Mouse (Mus musculus) limb, embryonic 12.5 days (tissue): ENCODE data around the gene Bche. TPM values are rescaled to one million over a fixed set of nuclear protein-coding genes. Genes with fewer than 3 reads are reported as not detected.
A peak's percentile ranks its signal among the peaks of the same experiment; 100 is the strongest.

Source experiments
- ATAC-seq: fragments of 200-750 bp; cut with Nextera tagmentation; 2 replicates; pipeline ENCODE4 v1.8.0; 2017; ENCODE audit warnings: low read depth, moderate TSS enrichment; ENCODE audit not compliant: insufficient number of reproducible peaks, insufficient read depth, low FRiP score, low TSS enrichment
- H3K27ac ChIP-seq: fragments of 300-500 bp; sonication (generic); 2 replicates; pipeline ENCODE4 v1.5.1; 2016; ENCODE audit warnings: mild to moderate bottlenecking, moderate library complexity
- H3K27me3 ChIP-seq: fragments of 300-500 bp; sonication (generic); 2 replicates; pipeline ENCODE4 v1.6.1; 2016; ENCODE audit warnings: mild to moderate bottlenecking, moderate library complexity
- H3K36me3 ChIP-seq: fragments of 300-500 bp; sonication (generic); 2 replicates; pipeline ENCODE4 v1.6.1; 2016; ENCODE audit warnings: mild to moderate bottlenecking, moderate library complexity
- H3K4me1 ChIP-seq: fragments of 300-500 bp; sonication (generic); replicated peaks from 2 replicates; pipeline ENCODE4 v1.6.1; 2016
- H3K4me2 ChIP-seq: fragments of 300-500 bp; sonication (generic); 2 replicates; pipeline ENCODE4 v1.6.1; 2016; ENCODE audit warnings: mild to moderate bottlenecking, moderate library complexity
- H3K4me3 ChIP-seq: fragments of 300-500 bp; sonication (generic); replicated peaks from 2 replicates; pipeline ENCODE4 v1.5.1; 2016; ENCODE audit warnings: mild to moderate bottlenecking
- H3K9ac ChIP-seq: fragments of 300-500 bp; sonication (generic); replicated peaks from 2 replicates; pipeline ENCODE4 v1.6.1; 2016; ENCODE audit warnings: mild to moderate bottlenecking, moderate library complexity
- H3K9me3 ChIP-seq: fragments of 300-500 bp; sonication (generic); 2 replicates; pipeline ENCODE4 v1.6.1; 2016; ENCODE audit warnings: mild to moderate bottlenecking, moderate library complexity
- WGBS: fragments of 180-500 bp; shearing (Covaris S2); methylation state at CpG from one replicate; pipeline ENCODE4 v1.1.7; 2016; 5-methylcytosine and 5-hydroxymethylcytosine counted together
- polyA plus RNA-seq: library from polyadenylated mRNA; unstranded; fragments of >200 nt; fragmentation: Nextera tagmentation; extraction: Ambion mirVana; gene quantifications from 2 replicates; pipeline ENCODE4 v1.2.1, GENCODE M21; 2016

Bche gene
- 2.5 and 3.0 TPM in 2 replicates for polyA plus RNA-seq

DNA sequence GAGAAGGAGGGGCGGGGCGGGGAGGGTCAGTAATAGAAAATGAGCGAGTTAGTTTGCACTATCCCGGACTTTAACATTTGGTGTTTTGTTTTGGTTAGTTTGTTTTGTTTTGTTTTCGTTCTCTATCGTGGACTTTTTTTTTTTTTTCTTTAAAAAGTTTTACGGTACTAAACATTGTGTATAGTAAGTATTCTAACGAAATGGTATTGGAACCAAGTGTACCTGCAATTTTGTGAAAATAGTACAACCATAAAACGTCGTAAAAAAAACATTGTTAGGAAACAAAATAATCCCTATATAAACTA lies at the start of gene Bche:
Bche (minus strand) TSS at position 6 of the 305 bp plus-strand sequence.
- H3K4me3 ChIP-seq: peak within 1 kb of the TSS; percentile 43
- H3K27ac ChIP-seq: no peak within 1 kb of the TSS
- H3K9ac ChIP-seq: peak within 1 kb of the TSS; percentile 64
- H3K4me2 ChIP-seq: peak within 1 kb of the TSS; percentile 60
- no peaks in the 10 kb centered on the region for H3K4me1 ChIP-seq
- no peaks in the 10 kb centered on the region for H3K36me3 ChIP-seq
- WGBS: 15% methylated on average over 10 of the region's 10 CpGs
- no peak for ATAC-seq
- no peaks in the 10 kb centered on the region for H3K27me3 ChIP-seq
- H3K9me3 ChIP-seq: no peaks in the 10 kb centered on the region

DNA sequence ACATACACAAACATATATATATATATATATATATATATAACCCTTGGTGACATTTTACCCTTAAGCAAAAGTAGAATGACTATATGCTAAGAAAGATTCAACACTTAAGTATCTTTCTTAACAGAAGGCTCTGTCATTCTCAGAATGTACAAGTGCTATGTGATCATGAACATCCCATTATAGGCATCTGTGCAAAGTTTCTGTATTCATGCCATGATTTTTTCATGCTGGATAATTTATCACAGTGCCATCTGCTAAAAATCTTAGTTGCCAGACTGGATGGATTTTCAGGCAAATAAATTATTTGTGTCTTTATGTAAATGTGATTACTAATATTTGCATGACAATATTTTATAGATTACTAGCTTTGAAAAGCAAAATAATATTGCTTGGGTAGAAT lies 33.8 kb upstream of the Bche start:
- Histone ChIP-seq H3K27me3 (no peaks in the 10 kb centered on the region), H3K4me1 (no peaks in the 10 kb centered on the region), H3K9me3 (no peaks in the 10 kb centered on the region), H3K27ac (no peak overlapping the region), H3K9ac (no peak overlapping the region), H3K4me2 (no peak overlapping the region), H3K4me3 (no peak overlapping the region), H3K36me3 (no peaks in the 10 kb centered on the region)
- no peak for ATAC-seq

DNA sequence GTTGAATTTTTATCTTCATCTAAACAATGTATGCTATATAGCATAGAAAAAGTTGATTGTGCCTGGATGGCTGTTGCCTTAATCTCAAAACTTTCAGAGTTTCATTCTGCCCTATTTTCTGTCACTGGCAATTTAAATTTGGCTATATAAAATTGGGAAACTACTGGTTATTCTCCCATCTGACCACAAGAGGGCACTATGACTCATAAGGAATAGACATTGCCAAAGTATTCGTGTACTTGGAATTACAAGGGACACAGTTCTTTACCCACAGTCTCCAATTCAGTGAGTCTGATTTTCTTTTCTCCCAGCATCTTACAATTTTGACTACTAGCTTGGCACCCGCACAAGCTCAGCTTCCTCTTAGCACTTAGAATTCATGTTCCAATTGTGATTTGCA lies 23.5 kb upstream of the Bche start:
- no peak overlapping the region for H3K27ac ChIP-seq
- H3K9ac ChIP-seq: no peak overlapping the region
- no peak for ATAC-seq
- no peaks in the 10 kb centered on the region for H3K27me3 ChIP-seq
- H3K9me3 ChIP-seq: no peaks in the 10 kb centered on the region
- H3K4me3 ChIP-seq: no peak overlapping the region
- H3K4me2 ChIP-seq: no peak overlapping the region
- H3K36me3 ChIP-seq: no peaks in the 10 kb centered on the region
- 58% methylated on average over 2 of the region's 2 CpGs for WGBS
- no peaks in the 10 kb centered on the region for H3K4me1 ChIP-seq

DNA sequence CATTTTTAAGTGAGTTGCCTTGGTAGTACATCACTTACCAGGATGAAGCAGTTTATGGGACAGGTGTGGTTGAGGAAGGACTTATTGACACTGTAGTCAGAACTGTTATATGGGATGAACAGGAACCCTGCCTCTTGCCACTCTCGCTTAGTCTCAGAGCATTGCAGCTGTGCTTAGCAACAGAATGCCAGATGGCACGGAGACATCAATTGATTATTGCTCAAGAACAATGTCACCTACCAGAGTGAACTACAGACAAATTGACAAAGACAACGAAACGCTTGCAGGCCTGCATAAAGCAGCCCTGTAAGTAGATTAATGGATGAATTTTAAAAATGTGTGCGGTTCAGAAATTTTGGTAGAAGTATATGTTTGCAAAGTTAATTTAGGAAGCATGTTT lies 21.3 kb upstream of the Bche start:
- no peaks in the 10 kb centered on the region for H3K27me3 ChIP-seq
- no peak overlapping the region for H3K4me3 ChIP-seq
- no peak overlapping the region for H3K4me2 ChIP-seq
- no peak for ATAC-seq
- H3K4me1 ChIP-seq: no peaks in the 10 kb centered on the region
- H3K36me3 ChIP-seq: no peaks in the 10 kb centered on the region
- no peak overlapping the region for H3K9ac ChIP-seq
- 80% methylated on average over 5 of the region's 5 CpGs for WGBS
- no peak overlapping the region for H3K27ac ChIP-seq
- no peaks in the 10 kb centered on the region for H3K9me3 ChIP-seq

DNA sequence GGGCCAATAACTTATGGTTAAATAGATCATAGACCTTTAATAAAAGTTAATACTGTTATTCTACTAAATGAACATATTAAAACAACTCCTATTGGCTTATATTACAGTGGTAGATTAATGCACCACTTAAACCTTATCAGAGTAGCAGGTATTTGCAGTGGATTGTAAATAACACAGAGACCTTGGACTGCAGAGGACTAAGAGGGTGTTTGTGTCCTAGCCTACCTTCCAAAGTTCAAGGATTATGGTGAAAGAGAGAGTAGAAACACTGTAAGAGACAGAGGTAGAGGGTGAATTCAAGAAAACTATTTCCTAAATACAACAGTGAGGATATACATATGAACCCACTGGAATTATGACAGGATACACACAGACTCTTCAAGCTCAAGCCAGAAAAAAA lies 17.5 kb upstream of the Bche start:
- Histone ChIP-seq H3K27me3 (no peaks in the 10 kb centered on the region), H3K27ac (no peak overlapping the region), H3K4me1 (no peaks in the 10 kb centered on the region), H3K36me3 (no peaks in the 10 kb centered on the region), H3K4me2 (no peak overlapping the region), H3K9me3 (no peaks in the 10 kb centered on the region), H3K4me3 (no peak overlapping the region), H3K9ac (no peak overlapping the region)
- no peak for ATAC-seq

DNA sequence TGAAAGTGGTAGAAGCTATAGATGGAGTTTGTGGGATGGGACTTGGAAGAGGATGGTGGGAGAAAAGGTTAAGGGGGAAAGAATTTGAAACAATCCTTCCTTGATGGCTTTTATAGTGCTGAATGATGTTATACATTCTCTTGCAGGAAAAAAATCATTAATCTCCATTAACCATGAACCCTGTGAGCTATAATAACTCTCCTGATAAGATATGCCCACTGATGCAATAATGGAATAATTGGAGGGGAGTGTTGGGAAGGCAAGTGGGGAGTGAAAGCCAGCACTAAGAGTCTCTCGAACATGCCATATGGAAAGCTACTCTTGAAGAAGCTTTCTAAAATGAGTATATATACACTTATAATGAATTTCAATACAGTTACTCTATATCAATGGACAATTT lies 16.7 kb upstream of the Bche start:
- no peaks in the 10 kb centered on the region for H3K36me3 ChIP-seq
- no peak overlapping the region for H3K27ac ChIP-seq
- H3K9me3 ChIP-seq: no peaks in the 10 kb centered on the region
- H3K27me3 ChIP-seq: no peaks in the 10 kb centered on the region
- no peaks in the 10 kb centered on the region for H3K4me1 ChIP-seq
- no peak for ATAC-seq
- no peak overlapping the region for H3K9ac ChIP-seq
- WGBS: 90% methylated on average over 1 of the region's 1 CpGs
- H3K4me3 ChIP-seq: no peak overlapping the region
- no peak overlapping the region for H3K4me2 ChIP-seq

DNA sequence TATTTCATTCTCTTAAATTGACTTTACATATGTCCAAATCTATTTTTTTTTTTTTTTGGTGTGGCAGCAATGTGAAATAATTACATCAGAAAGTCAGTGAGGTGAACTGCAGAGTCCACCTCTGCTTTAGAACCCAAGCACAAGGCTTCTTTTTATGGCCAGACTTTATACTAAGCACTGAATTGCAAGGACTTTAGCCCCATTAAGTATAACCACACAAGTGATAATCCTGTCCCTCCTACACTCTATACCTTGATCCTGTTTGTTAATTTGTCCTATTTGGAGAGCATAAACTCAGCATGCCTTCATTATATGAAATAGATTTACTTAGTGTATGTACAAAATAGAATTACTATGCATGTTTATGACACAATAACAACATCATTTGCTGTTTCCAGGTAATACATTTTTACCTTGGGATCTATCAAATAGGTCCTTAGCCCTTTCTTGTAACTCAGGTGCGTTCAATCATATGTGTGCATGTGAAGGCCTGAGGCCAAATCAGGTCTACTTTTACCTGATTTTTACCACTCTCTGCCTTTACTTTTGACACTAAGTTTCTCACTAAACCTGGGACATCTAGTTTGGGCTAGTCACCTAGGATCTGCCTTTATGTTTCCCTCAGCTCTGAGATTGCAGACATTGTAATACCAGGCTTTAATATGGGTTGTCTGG lies 9.5 kb upstream of the Bche start:
- Histone ChIP-seq H3K36me3 (no peaks in the 10 kb centered on the region), H3K4me1 (no peaks in the 10 kb centered on the region), H3K27ac (no peak overlapping the region), H3K27me3 (no peaks in the 10 kb centered on the region), H3K4me2 (no peak overlapping the region), H3K9me3 (no peaks in the 10 kb centered on the region), H3K9ac (no peak overlapping the region), H3K4me3 (no peak overlapping the region)
- no peak for ATAC-seq
- WGBS: 97% methylated on average over 1 of the region's 1 CpGs

DNA sequence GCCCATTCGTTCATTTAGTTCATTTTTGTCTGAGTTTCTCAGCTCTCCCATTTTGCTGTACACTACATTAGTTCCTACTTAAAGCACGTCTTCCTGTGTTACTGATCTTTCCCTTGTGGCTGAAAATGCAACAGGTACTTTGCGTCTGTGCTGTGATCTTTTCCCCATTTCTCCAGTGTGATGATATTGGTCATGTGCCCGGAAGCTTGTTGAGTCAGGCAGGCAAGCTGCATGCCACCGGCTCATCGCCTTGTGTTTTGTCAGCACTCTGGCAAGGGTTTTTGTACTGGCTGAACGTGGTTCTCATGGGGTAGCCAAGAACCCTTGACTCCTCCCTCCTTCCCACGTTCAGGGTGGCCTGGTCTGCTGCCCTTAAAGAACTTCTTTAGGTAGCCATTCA lies 1.7 kb upstream of the Bche start:
- H3K27me3 ChIP-seq: no peaks in the 10 kb centered on the region
- H3K4me1 ChIP-seq: no peaks in the 10 kb centered on the region
- H3K9ac ChIP-seq: no peak overlapping the region
- no peaks in the 10 kb centered on the region for H3K36me3 ChIP-seq
- no peak overlapping the region for H3K27ac ChIP-seq
- H3K4me3 ChIP-seq: no peak overlapping the region
- no peaks in the 10 kb centered on the region for H3K9me3 ChIP-seq
- ATAC-seq: no peak
- 78% methylated on average over 8 of the region's 8 CpGs for WGBS
- H3K4me2 ChIP-seq: no peak overlapping the region

DNA sequence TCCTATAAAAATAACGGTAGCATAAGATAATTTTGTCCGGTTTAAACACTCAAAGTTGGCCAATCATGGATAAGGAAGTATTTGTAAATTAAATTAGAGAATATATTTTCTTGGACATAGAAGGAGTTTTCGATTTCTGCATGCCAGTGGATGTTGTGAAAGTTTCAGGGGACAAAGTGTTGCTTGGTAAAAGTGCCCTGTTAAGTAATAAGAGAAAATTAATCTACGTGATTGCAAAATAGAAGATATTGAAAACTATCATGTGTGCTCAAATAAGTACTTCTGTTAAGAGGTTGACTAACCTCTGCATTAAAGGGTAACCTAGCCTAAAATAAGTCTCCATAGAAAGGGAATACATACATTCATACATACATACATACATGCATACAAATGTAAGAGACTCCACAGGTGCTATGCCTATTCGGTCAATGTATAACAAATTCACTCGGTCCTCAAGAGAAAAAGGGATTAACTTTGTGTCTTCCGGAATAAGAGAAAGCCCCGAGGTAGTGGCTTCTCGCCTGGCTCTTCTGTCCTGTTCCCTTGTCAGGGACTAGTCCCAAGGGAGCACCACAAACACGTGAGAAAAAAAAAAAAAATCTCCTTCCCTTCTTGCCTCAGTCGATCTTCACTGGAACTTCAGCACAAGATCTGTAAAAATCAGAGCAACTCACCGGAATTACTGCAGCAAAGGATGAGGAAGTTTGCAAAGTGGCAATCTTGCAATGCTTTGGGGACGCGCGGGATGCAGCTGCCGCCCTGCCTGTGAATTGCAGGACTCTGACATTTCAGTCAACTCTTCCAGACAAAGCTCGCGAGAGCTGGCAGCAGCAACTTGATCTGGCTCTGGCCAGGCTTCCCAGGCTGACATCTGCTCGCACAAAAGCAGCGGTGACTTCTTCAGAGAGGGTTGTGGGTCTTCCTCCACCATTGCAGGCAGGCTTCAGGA lies 480 bp downstream of the Bche start:
- peak overlapping the region; percentile 60 for H3K4me2 ChIP-seq
- H3K27me3 ChIP-seq: no peaks in the 10 kb centered on the region
- 21% methylated on average over 20 of the region's 20 CpGs for WGBS
- no peak overlapping the region for H3K27ac ChIP-seq
- H3K36me3 ChIP-seq: no peaks in the 10 kb centered on the region
- H3K9ac ChIP-seq: peak overlapping the region; percentile 64
- ATAC-seq: peak; percentile 93
- no peaks in the 10 kb centered on the region for H3K9me3 ChIP-seq
- no peaks in the 10 kb centered on the region for H3K4me1 ChIP-seq
- peak overlapping the region; percentile 43 for H3K4me3 ChIP-seq

DNA sequence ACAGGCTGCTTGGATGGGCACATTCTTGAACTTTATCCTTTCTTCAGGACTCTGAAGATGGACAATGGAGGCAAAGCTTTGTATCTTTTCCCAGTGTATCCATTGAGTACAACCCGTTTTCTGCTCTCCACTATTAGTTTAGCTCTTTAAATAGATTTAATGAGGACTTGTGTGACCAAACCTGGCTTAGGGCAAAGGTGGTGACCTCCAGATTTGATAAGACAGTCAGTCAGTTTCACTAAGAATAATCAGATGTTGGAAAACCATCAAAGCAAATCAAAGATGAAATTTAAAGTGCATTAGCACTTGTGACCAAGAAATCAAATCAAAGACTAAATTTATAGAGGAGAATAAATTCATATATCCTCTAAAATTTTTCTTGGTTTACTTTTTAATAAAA lies 1.7 kb downstream of the Bche start:
- Histone ChIP-seq H3K4me1 (no peaks in the 10 kb centered on the region), H3K27me3 (no peaks in the 10 kb centered on the region), H3K27ac (no peak overlapping the region), H3K9me3 (no peaks in the 10 kb centered on the region), H3K4me2 (no peak overlapping the region), H3K9ac (no peak overlapping the region), H3K4me3 (no peak overlapping the region), H3K36me3 (no peaks in the 10 kb centered on the region)
- ATAC-seq: no peak
- 52% methylated on average over 1 of the region's 1 CpGs for WGBS

DNA sequence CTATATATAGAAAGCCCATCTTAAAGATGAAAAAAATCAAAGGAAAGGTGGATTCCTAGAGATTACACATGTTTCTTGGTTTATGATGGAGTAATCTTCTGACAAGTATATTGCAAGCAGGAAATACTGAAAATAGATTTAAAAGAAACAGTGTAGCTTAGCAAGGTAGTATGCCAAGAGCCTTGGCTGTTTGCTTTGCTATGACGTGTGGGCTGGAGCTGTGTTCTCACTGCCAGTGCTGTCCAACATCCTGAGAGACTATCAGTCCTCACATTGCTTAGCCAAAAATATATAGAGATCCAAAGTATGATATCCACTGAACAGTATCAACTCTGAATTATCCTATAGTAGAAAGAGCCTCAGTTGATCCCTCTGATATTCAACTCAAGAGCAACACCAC lies 9.3 kb downstream of the Bche start:
- Histone ChIP-seq H3K27ac (no peak overlapping the region), H3K27me3 (no peaks in the 10 kb centered on the region), H3K4me3 (no peak overlapping the region), H3K4me2 (no peak overlapping the region), H3K36me3 (no peaks in the 10 kb centered on the region), H3K9me3 (no peaks in the 10 kb centered on the region), H3K4me1 (no peaks in the 10 kb centered on the region), H3K9ac (no peak overlapping the region)
- 91% methylated on average over 1 of the region's 1 CpGs for WGBS
- ATAC-seq: no peak

DNA sequence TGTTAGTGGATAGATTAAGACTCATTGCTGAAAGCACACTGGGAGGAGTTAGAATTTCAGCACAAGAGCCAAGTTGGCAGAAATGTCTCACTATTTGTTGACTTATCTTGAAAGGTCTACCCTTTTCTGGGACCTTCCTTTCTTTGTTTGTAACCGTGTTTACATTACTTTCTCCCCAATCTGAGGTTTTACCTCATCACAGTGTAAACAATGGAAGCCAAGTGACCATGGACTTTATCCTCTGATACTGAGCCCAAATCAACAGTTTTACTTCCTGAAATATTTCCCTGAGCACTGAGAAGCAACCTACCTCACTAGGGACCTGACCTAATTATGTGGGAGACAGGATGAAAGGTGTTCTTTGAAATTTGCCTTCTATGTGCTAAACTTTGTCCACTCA lies 34.9 kb downstream of the Bche start:
- H3K9me3 ChIP-seq: no peaks in the 10 kb centered on the region
- H3K9ac ChIP-seq: no peak overlapping the region
- no peaks in the 10 kb centered on the region for H3K4me1 ChIP-seq
- 79% methylated on average over 1 of the region's 1 CpGs for WGBS
- no peak for ATAC-seq
- no peaks in the 10 kb centered on the region for H3K27me3 ChIP-seq
- no peak overlapping the region for H3K4me2 ChIP-seq
- H3K4me3 ChIP-seq: no peak overlapping the region
- H3K36me3 ChIP-seq: no peaks in the 10 kb centered on the region
- H3K27ac ChIP-seq: no peak overlapping the region
